Mouse (Mus musculus): ENCODE measurements around the gene Bahcc1. TPM values are rescaled to one million over a fixed set of nuclear protein-coding genes. Genes with fewer than 3 reads are reported as not detected.

Bahcc1 gene
- polyA plus RNA-seq, 1 experiment from 2014 or later, result 24.0 TPM

GRCm38 (mm10) chr11:120337447-120337846 lies 104.7 kb downstream of the Bahcc1 start:
- H3K9ac ChIP-seq, result no peak overlapping the region
- no peaks in the 10 kb centered on the region for H3K4me1 ChIP-seq

GRCm38 (mm10) chr11:120338786-120339185 lies 106.0 kb downstream of the Bahcc1 start:
- H3K36me3 ChIP-seq (replicated peaks), result no peaks in the 10 kb centered on the region
- no peak overlapping the region for H3K27ac ChIP-seq
- WGBS, result 72% methylated on average over 3 of the region's 3 CpGs
- ATAC-seq (ENCODE audit: low FRiP score), result no peak
- no peak overlapping the region for H3K4me2 ChIP-seq
- H3K9ac ChIP-seq, result no peak overlapping the region
- no peaks in the 10 kb centered on the region for H3K27me3 ChIP-seq
- H3K4me3 ChIP-seq (replicated peaks), result no peak overlapping the region
- no peaks in the 10 kb centered on the region for H3K4me1 ChIP-seq
- no peaks in the 10 kb centered on the region for H3K9me3 ChIP-seq

More at GRCm38 (mm10) chr11:120337447-120337846, 104.7 kb downstream of the Bahcc1 start:
- H3K4me3 ChIP-seq (replicated peaks), result no peak overlapping the region
- H3K27me3 ChIP-seq, result no peaks in the 10 kb centered on the region
- no peaks in the 10 kb centered on the region for H3K9me3 ChIP-seq
- ATAC-seq (ENCODE audit: low FRiP score), result no peak
- 30% methylated on average over 2 of the region's 2 CpGs for WGBS
- no peaks in the 10 kb centered on the region for H3K36me3 ChIP-seq (replicated peaks)
- H3K4me2 ChIP-seq, result no peak overlapping the region
- H3K27ac ChIP-seq, result no peak overlapping the region

- H3K4me2 ChIP-seq, result no peak overlapping the region
- no peak overlapping the region for H3K9ac ChIP-seq
- no peaks in the 10 kb centered on the region for H3K27me3 ChIP-seq
- H3K4me1 ChIP-seq, result peaks cover 2% of the 10 kb centered on the region
- no peaks in the 10 kb centered on the region for H3K9me3 ChIP-seq
- no peak for ATAC-seq (ENCODE audit: low FRiP score)
- no peak overlapping the region for H3K4me3 ChIP-seq (replicated peaks)
- peaks cover 7% of the 10 kb centered on the region for H3K36me3 ChIP-seq (replicated peaks)
- H3K27ac ChIP-seq, result no peak overlapping the region
- WGBS, result 88% methylated on average over 10 of the region's 10 CpGs
Observed at GRCm38 (mm10) chr11:120339978-120340513, 107.3 kb downstream of the Bahcc1 start.

GRCm38 (mm10) chr11:120341661-120342060 lies 108.9 kb downstream of the Bahcc1 start:
- no peak for ATAC-seq (ENCODE audit: low FRiP score)
- Histone ChIP-seq H3K9ac (no peak overlapping the region), H3K4me3 (replicated peaks) (no peak overlapping the region), H3K27ac (no peak overlapping the region), H3K4me2 (no peak overlapping the region), H3K4me1 (peaks cover 10% of the 10 kb centered on the region), H3K9me3 (no peaks in the 10 kb centered on the region), H3K36me3 (replicated peaks) (peaks cover 16% of the 10 kb centered on the region), H3K27me3 (no peaks in the 10 kb centered on the region)
- WGBS, result 91% methylated on average over 4 of the region's 4 CpGs

Small RNAs within 50 kb of the gene (microRNA-seq; reads per million reads assigned to microRNA genes)
- not detected for gene Gm47297

Other genes starting within 250 kb of the Bahcc1 start
- 6.1 and 7.6 TPM in 2 replicates for gene Aatk, start 185.8 kb upstream of the Bahcc1 start, polyA plus RNA-seq (2016; fragmentation: Nextera tagmentation; extraction: Ambion mirVana)
- gene Cep131, start 146.1 kb upstream of the Bahcc1 start, polyA plus RNA-seq (2016; fragmentation: Nextera tagmentation; extraction: Ambion mirVana), result 48.2 and 51.0 TPM in 2 replicates
- gene Tepsin, start 134.2 kb upstream of the Bahcc1 start, polyA plus RNA-seq (2016; fragmentation: Nextera tagmentation; extraction: Ambion mirVana), result 17.3 and 20.9 TPM in 2 replicates
- 52.5 and 62.0 TPM in 2 replicates for gene Ndufaf8, start 134.0 kb upstream of the Bahcc1 start, polyA plus RNA-seq (2016; fragmentation: Nextera tagmentation; extraction: Ambion mirVana)
- 88.6 and 91.3 TPM in 2 replicates for gene Slc38a10, start 81.6 kb upstream of the Bahcc1 start, polyA plus RNA-seq (2016; fragmentation: Nextera tagmentation; extraction: Ambion mirVana)
- 2,923 and 2,975 TPM in 2 replicates for gene Actg1, start 115.6 kb downstream of the Bahcc1 start, polyA plus RNA-seq (2016; fragmentation: Nextera tagmentation; extraction: Ambion mirVana)
- gene Fscn2, start 128.6 kb downstream of the Bahcc1 start, polyA plus RNA-seq (2016; fragmentation: Nextera tagmentation; extraction: Ambion mirVana), result 0.82 and 0.91 TPM in 2 replicates
- gene Faap100, start 145.8 kb downstream of the Bahcc1 start, polyA plus RNA-seq (2016; fragmentation: Nextera tagmentation; extraction: Ambion mirVana), result 47.3 and 47.4 TPM in 2 replicates
- 49.2 and 50.8 TPM in 2 replicates for gene Nploc4, start 204.8 kb downstream of the Bahcc1 start, polyA plus RNA-seq (2016; fragmentation: Nextera tagmentation; extraction: Ambion mirVana)
- gene Tspan10, start 209.7 kb downstream of the Bahcc1 start, polyA plus RNA-seq (2016; fragmentation: Nextera tagmentation; extraction: Ambion mirVana), result 0.18 TPM in 1 of 2 replicates, not detected in the other
- 0.17 and 0.38 TPM in 2 replicates for gene Pde6g, start 220.6 kb downstream of the Bahcc1 start, polyA plus RNA-seq (2016; fragmentation: Nextera tagmentation; extraction: Ambion mirVana)
- gene Oxld1, start 225.1 kb downstream of the Bahcc1 start, polyA plus RNA-seq (2016; fragmentation: Nextera tagmentation; extraction: Ambion mirVana), result 8.6 and 10.9 TPM in 2 replicates
- gene Ccdc137, start 225.2 kb downstream of the Bahcc1 start, polyA plus RNA-seq (2016; fragmentation: Nextera tagmentation; extraction: Ambion mirVana), result 34.5 and 35.4 TPM in 2 replicates
- 48.2 and 50.1 TPM in 2 replicates for gene Arl16, start 234.7 kb downstream of the Bahcc1 start, polyA plus RNA-seq (2016; fragmentation: Nextera tagmentation; extraction: Ambion mirVana)

All from forebrain, embryonic 12.5 days (tissue).